Mouse (Mus musculus): ENCODE data around the gene Vps26a. TPM values are rescaled to one million over a fixed set of nuclear protein-coding genes. Genes with fewer than 3 reads are reported as not detected.

Vps26a gene
- polyA plus RNA-seq, 1 experiment from 2014 or later = 59.6 TPM

GRCm38 (mm10) chr10:62521763-62522162, 35.2 kb upstream of the Vps26a start:
- Histone ChIP-seq H3K9ac (ENCODE audit: low read length) (no peak overlapping the region), H3K4me2 (replicated peaks; ENCODE audit: low read depth) (no peak overlapping the region)

GRCm38 (mm10) chr10:62520911-62521310, 34.3 kb upstream of the Vps26a start:
- TF ChIP-seq CTCF (IDR thresholded peaks at IDR 0.05; ENCODE audit: low read depth) = no peak
- TF ChIP-seq EP300 (optimal IDR thresholded peaks at IDR 0.05) = no peak
- Histone ChIP-seq H3K4me2 (replicated peaks; ENCODE audit: low read depth) (no peak overlapping the region), H3K4me3 (ENCODE audit: low read depth, low read length) (no peak overlapping the region), H3K36me3 (ENCODE audit: control insufficient read depth, insufficient read depth, low read length) (no peaks in the 10 kb centered on the region), H3K27me3 (ENCODE audit: control insufficient read depth, insufficient read depth, low read length) (no peaks in the 10 kb centered on the region), H3K4me1 (replicated peaks; ENCODE audit: control insufficient read depth, insufficient read depth) (no peaks in the 10 kb centered on the region), H3K9ac (ENCODE audit: low read length) (no peak overlapping the region), H3K9me3 (ENCODE audit: control insufficient read depth, low read length) (no peaks in the 10 kb centered on the region), H3K27ac (replicated peaks) (no peak overlapping the region)
- WGBS = 54% methylated on average over 2 of the region's 2 CpGs
- DNase-seq (ENCODE audit: low spot score) (no peak), ATAC-seq (ENCODE audit: low FRiP score, low TSS enrichment) (no peak)

More at GRCm38 (mm10) chr10:62521763-62522162, 35.2 kb upstream of the Vps26a start:
- DNase-seq (ENCODE audit: low spot score) = no peak
- no peak for TF ChIP-seq EP300 (optimal IDR thresholded peaks at IDR 0.05)
- TF ChIP-seq CTCF (IDR thresholded peaks at IDR 0.05; ENCODE audit: low read depth) = no peak
- no peak for ATAC-seq (ENCODE audit: low FRiP score, low TSS enrichment)
- H3K9me3 ChIP-seq (ENCODE audit: control insufficient read depth, low read length) = no peaks in the 10 kb centered on the region
- H3K4me3 ChIP-seq (ENCODE audit: low read depth, low read length) = no peak overlapping the region
- H3K27ac ChIP-seq (replicated peaks) = no peak overlapping the region
- H3K4me1 ChIP-seq (replicated peaks; ENCODE audit: control insufficient read depth, insufficient read depth) = no peaks in the 10 kb centered on the region
- no peaks in the 10 kb centered on the region for H3K36me3 ChIP-seq (ENCODE audit: control insufficient read depth, insufficient read depth, low read length)
- 56% methylated on average over 4 of the region's 4 CpGs for WGBS
- H3K27me3 ChIP-seq (ENCODE audit: control insufficient read depth, insufficient read depth, low read length) = no peaks in the 10 kb centered on the region

GRCm38 (mm10) chr10:62517511-62517910, 30.9 kb upstream of the Vps26a start:
- ATAC-seq (ENCODE audit: low FRiP score, low TSS enrichment) (no peak), DNase-seq (ENCODE audit: low spot score) (no peak)
- Histone ChIP-seq H3K4me3 (ENCODE audit: low read depth, low read length) (no peak overlapping the region), H3K27me3 (ENCODE audit: control insufficient read depth, insufficient read depth, low read length) (no peaks in the 10 kb centered on the region), H3K9me3 (ENCODE audit: control insufficient read depth, low read length) (no peaks in the 10 kb centered on the region), H3K36me3 (ENCODE audit: control insufficient read depth, insufficient read depth, low read length) (no peaks in the 10 kb centered on the region), H3K27ac (replicated peaks) (no peak overlapping the region), H3K9ac (ENCODE audit: low read length) (no peak overlapping the region), H3K4me1 (replicated peaks; ENCODE audit: control insufficient read depth, insufficient read depth) (no peaks in the 10 kb centered on the region), H3K4me2 (replicated peaks; ENCODE audit: low read depth) (no peak overlapping the region)
- no peak for TF ChIP-seq EP300 (optimal IDR thresholded peaks at IDR 0.05)
- 80% methylated on average over 6 of the region's 6 CpGs for WGBS

DNA sequence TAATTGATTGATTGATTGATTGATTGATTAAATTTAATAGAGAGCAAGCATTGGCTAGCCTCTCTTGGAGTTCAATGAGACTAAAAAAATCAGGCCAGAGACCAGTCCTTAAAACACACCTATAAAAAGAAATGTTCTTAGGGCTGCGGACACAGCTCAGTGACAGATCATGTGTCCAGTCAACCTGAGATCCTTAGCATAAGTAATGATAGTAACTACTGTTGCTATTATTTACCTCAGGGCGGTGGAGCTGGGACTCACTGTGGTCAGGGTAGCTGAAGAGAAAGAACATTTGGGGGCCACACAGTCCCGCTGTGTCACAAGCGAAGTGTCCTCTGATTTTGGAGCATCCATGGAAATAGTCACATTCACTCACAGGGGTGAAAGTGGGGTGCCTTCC, 26.2 kb upstream of the Vps26a start:
- Histone ChIP-seq H3K27ac (replicated peaks) (no peak overlapping the region), H3K9me3 (ENCODE audit: control insufficient read depth, low read length) (no peaks in the 10 kb centered on the region), H3K4me1 (replicated peaks; ENCODE audit: control insufficient read depth, insufficient read depth) (no peaks in the 10 kb centered on the region), H3K4me3 (ENCODE audit: low read depth, low read length) (no peak overlapping the region), H3K27me3 (ENCODE audit: control insufficient read depth, insufficient read depth, low read length) (no peaks in the 10 kb centered on the region), H3K36me3 (ENCODE audit: control insufficient read depth, insufficient read depth, low read length) (no peaks in the 10 kb centered on the region), H3K9ac (ENCODE audit: low read length) (no peak overlapping the region), H3K4me2 (replicated peaks; ENCODE audit: low read depth) (no peak overlapping the region)
- ATAC-seq (ENCODE audit: low FRiP score, low TSS enrichment) = no peak
- TF ChIP-seq CTCF (IDR thresholded peaks at IDR 0.05; ENCODE audit: low read depth) = no peak
- no peak for DNase-seq (ENCODE audit: low spot score)
- WGBS = 93% methylated on average over 4 of the region's 4 CpGs

DNA sequence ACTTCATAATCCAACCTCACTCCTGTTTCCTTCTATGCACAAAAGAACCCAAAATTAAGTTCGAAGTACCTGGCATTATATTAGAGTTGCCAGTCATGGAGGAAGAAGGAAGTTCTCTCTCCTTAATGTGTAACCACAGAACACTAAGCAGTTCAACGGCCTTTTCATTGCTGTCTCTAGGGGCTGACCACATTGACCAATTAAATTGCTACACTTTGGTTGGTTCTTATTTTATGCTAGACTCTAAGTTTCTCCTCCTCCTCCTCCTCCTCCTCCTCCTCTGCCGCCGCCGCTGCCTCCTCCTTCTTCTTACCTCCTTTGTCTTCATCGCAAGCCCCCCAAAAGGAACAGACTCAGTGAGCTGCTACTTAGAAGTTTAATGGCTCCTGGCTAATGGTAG, 24.9 kb upstream of the Vps26a start:
- WGBS = 79% methylated on average over 6 of the region's 6 CpGs

DNA sequence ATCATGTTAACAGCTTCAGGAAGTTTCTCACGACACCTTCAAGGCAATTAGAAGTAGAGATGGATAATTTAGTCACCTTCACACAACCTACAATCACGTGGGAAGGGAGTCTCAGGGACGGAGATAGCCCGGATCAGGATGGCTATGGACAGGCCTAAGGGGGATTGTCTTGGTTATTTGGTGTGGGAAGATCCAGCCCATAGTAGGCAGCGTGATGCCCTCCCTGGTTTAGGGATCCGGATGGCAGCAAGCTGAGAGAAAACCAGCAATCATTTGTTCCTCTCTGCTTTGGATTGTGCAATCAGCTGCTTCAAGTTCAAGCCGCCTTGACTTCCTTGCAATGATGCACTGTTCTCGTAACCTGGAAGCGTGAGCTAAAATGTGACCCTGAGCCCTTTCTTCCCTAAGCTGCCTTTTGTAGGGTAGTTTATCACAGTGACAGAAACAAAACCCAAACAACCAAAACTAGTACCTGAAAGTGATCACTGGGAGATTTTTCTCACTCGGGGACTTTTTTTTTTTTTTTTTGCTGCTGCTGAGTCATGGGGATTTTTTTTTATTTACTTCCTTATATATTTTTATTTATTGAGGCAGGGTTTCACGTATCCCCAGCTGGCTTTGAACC, 22.5 kb upstream of the Vps26a start:
- H3K27me3 ChIP-seq (ENCODE audit: control insufficient read depth, insufficient read depth, low read length) = no peaks in the 10 kb centered on the region
- DNase-seq (ENCODE audit: low spot score) (no peak), ATAC-seq (ENCODE audit: low FRiP score, low TSS enrichment) (no peak)
- WGBS = 60% methylated on average over 11 of the region's 11 CpGs
- H3K9ac ChIP-seq (ENCODE audit: low read length) = no peak overlapping the region
- H3K4me1 ChIP-seq (replicated peaks; ENCODE audit: control insufficient read depth, insufficient read depth) = no peaks in the 10 kb centered on the region; the same call in 1 of the 2 replicates
- TF ChIP-seq CTCF (IDR thresholded peaks at IDR 0.05; ENCODE audit: low read depth) (no peak), EP300 (optimal IDR thresholded peaks at IDR 0.05) (no peak)
- no peak overlapping the region for H3K4me3 ChIP-seq (ENCODE audit: low read depth, low read length)
- H3K36me3 ChIP-seq (ENCODE audit: control insufficient read depth, insufficient read depth, low read length) = no peaks in the 10 kb centered on the region
- no peak overlapping the region for H3K27ac ChIP-seq (replicated peaks)
- no peak overlapping the region for H3K4me2 ChIP-seq (replicated peaks; ENCODE audit: low read depth)
- H3K9me3 ChIP-seq (ENCODE audit: control insufficient read depth, low read length) = no peaks in the 10 kb centered on the region

More for the DNA sequence above, 24.9 kb upstream of the Vps26a start:
- H3K9ac ChIP-seq (ENCODE audit: low read length) = no peak overlapping the region
- no peaks in the 10 kb centered on the region for H3K36me3 ChIP-seq (ENCODE audit: control insufficient read depth, insufficient read depth, low read length)
- no peak overlapping the region for H3K4me2 ChIP-seq (replicated peaks; ENCODE audit: low read depth)
- H3K4me1 ChIP-seq (replicated peaks; ENCODE audit: control insufficient read depth, insufficient read depth) = no peaks in the 10 kb centered on the region; the same call in 1 of the 2 replicates
- no peaks in the 10 kb centered on the region for H3K9me3 ChIP-seq (ENCODE audit: control insufficient read depth, low read length)
- DNase-seq (ENCODE audit: low spot score) (no peak), ATAC-seq (ENCODE audit: low FRiP score, low TSS enrichment) (no peak)
- no peak overlapping the region for H3K4me3 ChIP-seq (ENCODE audit: low read depth, low read length)
- no peak for TF ChIP-seq CTCF (IDR thresholded peaks at IDR 0.05; ENCODE audit: low read depth)
- no peak for TF ChIP-seq EP300 (optimal IDR thresholded peaks at IDR 0.05)
- no peak overlapping the region for H3K27ac ChIP-seq (replicated peaks)
- H3K27me3 ChIP-seq (ENCODE audit: control insufficient read depth, insufficient read depth, low read length) = no peaks in the 10 kb centered on the region
